Mouse (Mus musculus) limb, embryonic 14.5 days (tissue): ENCODE results near the gene Lmtk2. TPM values are rescaled to one million over a fixed set of nuclear protein-coding genes. Genes with fewer than 3 reads are reported as not detected.

ENCODE experiments used
- ATAC-seq: fragments of 200-750 bp; cut with Nextera tagmentation; 2 replicates; pipeline ENCODE4 v1.8.0; 2017; ENCODE audit warnings: low read depth, moderate number of reproducible peaks, moderate TSS enrichment; ENCODE audit not compliant: low FRiP score
- DNase-seq: peaks from one replicate; pipeline ENCODE4 v3.0.0-alpha.2; 2015; ENCODE audit warnings: low spot score
- H3K27ac ChIP-seq: fragments of 300-500 bp; sonication (generic); replicated peaks from 2 replicates; pipeline ENCODE4 v1.5.1; 2014; ENCODE audit warnings: low read depth, mild to moderate bottlenecking, low read length, moderate library complexity, mixed read lengths
- H3K27me3 ChIP-seq: fragments of 300-500 bp; sonication (generic); 2 replicates; pipeline ENCODE4 v1.6.1; 2014; ENCODE audit warnings: low read length, mixed read lengths; ENCODE audit not compliant: control insufficient read depth, insufficient read depth
- H3K36me3 ChIP-seq: fragments of 300-500 bp; sonication (generic); 2 replicates; pipeline ENCODE4 v1.6.1; 2014; ENCODE audit warnings: mild to moderate bottlenecking, low read length, moderate library complexity, mixed read lengths; ENCODE audit not compliant: control insufficient read depth, insufficient read depth
- H3K4me1 ChIP-seq: fragments of 300-500 bp; sonication (generic); 2 replicates; pipeline ENCODE4 v1.6.1; 2014; ENCODE audit warnings: antibody characterized with exemption, low read length, mixed read lengths; ENCODE audit not compliant: control insufficient read depth, insufficient read depth
- H3K4me2 ChIP-seq: fragments of 300-500 bp; sonication (generic); replicated peaks from 2 replicates; pipeline ENCODE4 v1.6.1; 2014; ENCODE audit warnings: low read depth, mild to moderate bottlenecking, low read length, moderate library complexity; ENCODE audit not compliant: severe bottlenecking
- H3K4me3 ChIP-seq: fragments of 300-500 bp; sonication (generic); replicated peaks from 2 replicates; pipeline ENCODE4 v1.5.1; 2014; ENCODE audit warnings: low read length
- H3K9ac ChIP-seq: fragments of 300-500 bp; sonication (generic); 2 replicates; pipeline ENCODE4 v1.6.1; 2014; ENCODE audit warnings: mild to moderate bottlenecking, low read depth, low read length, moderate library complexity; ENCODE audit not compliant: severe bottlenecking
- H3K9me3 ChIP-seq: fragments of 300-500 bp; sonication (generic); 2 replicates; pipeline ENCODE4 v1.6.1; 2016; ENCODE audit warnings: low read length; ENCODE audit not compliant: control insufficient read depth
- POLR2A ChIP-seq: fragments of 200-500 bp; IDR thresholded peaks from 2 replicates; pipeline ENCODE4 v1.8.0; 2012; ENCODE audit warnings: inconsistent platforms, mild to moderate bottlenecking, moderate library complexity, borderline replicate concordance; ENCODE audit not compliant: insufficient read depth, insufficient read length; ENCODE audit errors: extremely low read depth
- WGBS: fragments of 180-500 bp; shearing (Covaris S2); extraction: QIAGEN DNeasy Blood & Tissue Kit; methylation state at CpG from one replicate; pipeline ENCODE4 v1.1.7; 2014; 5-methylcytosine and 5-hydroxymethylcytosine counted together
- polyA plus RNA-seq, 2 experiments: library from polyadenylated mRNA; depleted of rRNA in 1 of 2; stranded (reverse) in 1 of 2; unstranded in 1 of 2; fragments of >200 nt; fragmentation: Nextera tagmentation in 1 of 2; extraction: Ambion mirVana in 1 of 2; gene quantifications; 2 replicates each; pipeline versions ENCODE4 v1.2.1 to v1.2.3; 2012 to 2014

Lmtk2 gene
- polyA plus RNA-seq, 2 experiments: 3.6 to 8.2 TPM

- H3K27me3 ChIP-seq: no peaks in the 10 kb centered on the region
- ATAC-seq (no peak), DNase-seq (no peak)
- H3K27ac ChIP-seq: no peak overlapping the region
- H3K9me3 ChIP-seq: no peaks in the 10 kb centered on the region
- H3K4me2 ChIP-seq: no peak overlapping the region
- H3K4me3 ChIP-seq: no peak overlapping the region
- no peak overlapping the region for H3K9ac ChIP-seq
- no peak for TF ChIP-seq POLR2A
- 84% methylated on average over 3 of the region's 3 CpGs for WGBS
- H3K4me1 ChIP-seq: no peaks in the 10 kb centered on the region
- no peaks in the 10 kb centered on the region for H3K36me3 ChIP-seq
Measured at GRCm38 (mm10) chr5:144106130-144106510, 5.9 kb downstream of the Lmtk2 start.

GRCm38 (mm10) chr5:144109201-144109600 lies 9.0 kb downstream of the Lmtk2 start:
- H3K27me3 ChIP-seq: no peaks in the 10 kb centered on the region
- H3K4me3 ChIP-seq: no peak overlapping the region
- H3K9ac ChIP-seq: no peak overlapping the region
- no peak overlapping the region for H3K4me2 ChIP-seq
- no peak for DNase-seq
- H3K27ac ChIP-seq: no peak overlapping the region
- no peak for ATAC-seq
- no peak for TF ChIP-seq POLR2A
- no peaks in the 10 kb centered on the region for H3K9me3 ChIP-seq
- no peaks in the 10 kb centered on the region for H3K4me1 ChIP-seq
- 91% methylated on average over 8 of the region's 8 CpGs for WGBS
- no peaks in the 10 kb centered on the region for H3K36me3 ChIP-seq

GRCm38 (mm10) chr5:144112574-144113438 lies 12.6 kb downstream of the Lmtk2 start:
- DNase-seq: peak; percentile 12

GRCm38 (mm10) chr5:144114068-144114467 lies 13.8 kb downstream of the Lmtk2 start:
- ATAC-seq (no peak), DNase-seq (no peak)
- no peaks in the 10 kb centered on the region for H3K27me3 ChIP-seq
- no peak overlapping the region for H3K4me3 ChIP-seq
- H3K4me2 ChIP-seq: no peak overlapping the region
- H3K36me3 ChIP-seq: no peaks in the 10 kb centered on the region
- WGBS: 88% methylated on average over 2 of the region's 2 CpGs
- no peak overlapping the region for H3K27ac ChIP-seq
- H3K9ac ChIP-seq: no peak overlapping the region
- no peak for TF ChIP-seq POLR2A
- no peaks in the 10 kb centered on the region for H3K9me3 ChIP-seq
- no peaks in the 10 kb centered on the region for H3K4me1 ChIP-seq

More at GRCm38 (mm10) chr5:144112574-144113438, 12.6 kb downstream of the Lmtk2 start:
- Histone ChIP-seq H3K4me3 (no peak overlapping the region), H3K27ac (no peak overlapping the region), H3K36me3 (no peaks in the 10 kb centered on the region), H3K4me2 (no peak overlapping the region), H3K27me3 (no peaks in the 10 kb centered on the region), H3K9me3 (no peaks in the 10 kb centered on the region), H3K4me1 (no peaks in the 10 kb centered on the region), H3K9ac (no peak overlapping the region)
- TF ChIP-seq POLR2A: no peak
- no peak for ATAC-seq
- WGBS: 76% methylated on average over 11 of the region's 11 CpGs

GRCm38 (mm10) chr5:144114970-144115627 lies 14.9 kb downstream of the Lmtk2 start:
- ATAC-seq: no peak
- Histone ChIP-seq H3K4me1 (no peaks in the 10 kb centered on the region), H3K27me3 (no peaks in the 10 kb centered on the region), H3K9ac (no peak overlapping the region), H3K4me2 (no peak overlapping the region), H3K36me3 (no peaks in the 10 kb centered on the region), H3K4me3 (no peak overlapping the region), H3K9me3 (no peaks in the 10 kb centered on the region), H3K27ac (no peak overlapping the region)
- DNase-seq: no peak
- TF ChIP-seq POLR2A: no peak
- WGBS: 67% methylated on average over 5 of the region's 5 CpGs
